Mouse (Mus musculus): ENCODE data around the gene Zfp882.
"Not testable (repeated sequence)": the region's sequence is repeated elsewhere in the genome, so short reads cannot be mapped to it uniquely, and the experiment has no call there.

Zfp882 gene

GRCm38 (mm10) chr8:71952489-71952888 lies 44.1 kb downstream of the Zfp882 start:
- no peak for DNase-seq (ENCODE audit: low read depth, low spot score)

- DNase-seq (ENCODE audit: low read depth, low spot score), result not testable (repeated sequence)
These were observed 44.7 kb downstream of the Zfp882 start for GRCm38 (mm10) chr8:71952961-71953700.

GRCm38 (mm10) chr8:71954666-71955065 lies 46.3 kb downstream of the Zfp882 start:
- no peak for DNase-seq (ENCODE audit: low read depth, low spot score)

GRCm38 (mm10) chr8:71960483-71960882 lies 52.1 kb downstream of the Zfp882 start:
- DNase-seq (ENCODE audit: low read depth, low spot score), result no peak

- DNase-seq (ENCODE audit: low read depth, low spot score), result no peak
These were observed 53.4 kb downstream of the Zfp882 start for GRCm38 (mm10) chr8:71961796-71962195.

GRCm38 (mm10) chr8:71964051-71964450 lies 55.6 kb downstream of the Zfp882 start:
- no peak for DNase-seq (ENCODE audit: low read depth, low spot score)

GRCm38 (mm10) chr8:71965166-71965565 lies 56.8 kb downstream of the Zfp882 start:
- no peak for DNase-seq (ENCODE audit: low read depth, low spot score)

Data from forelimb bud, embryonic 11.5 days (tissue).